Mouse (Mus musculus) granulocyte monocyte progenitor cell, adult 5-6 weeks (primary cell): ENCODE measurements around the gene Tob1. TPM values are rescaled to one million over a fixed set of nuclear protein-coding genes. Genes with fewer than 3 reads are reported as not detected.

Source experiments
- ATAC-seq: replicated peaks from 2 replicates; pipeline ENCODE4 v1.8.0; 2016; ENCODE audit warnings: mild to moderate bottlenecking, moderate TSS enrichment, inconsistent platforms; ENCODE audit not compliant: poor library complexity, severe bottlenecking
- total RNA-seq, 2 experiments: library from RNA; stranded (forward) in 1 of 2; stranded (reverse) in 1 of 2; fragments of 200-712, 200-1000 nt in 1 of 2; fragments of >200 nt in 1 of 2; fragmentation: Nextera tagmentation in 1 of 2; gene quantifications; 2 replicates each; pipeline ENCODE4 v1.2.3; 2014 to 2017

Gene Tob1
- total RNA-seq, 2 experiments from 2014 or later: 1.1 to 4.5 TPM

GRCm38 (mm10) chr11:94225985-94226384, 14.7 kb downstream of the Tob1 start:
- peak; percentile 93 for ATAC-seq

DNA sequence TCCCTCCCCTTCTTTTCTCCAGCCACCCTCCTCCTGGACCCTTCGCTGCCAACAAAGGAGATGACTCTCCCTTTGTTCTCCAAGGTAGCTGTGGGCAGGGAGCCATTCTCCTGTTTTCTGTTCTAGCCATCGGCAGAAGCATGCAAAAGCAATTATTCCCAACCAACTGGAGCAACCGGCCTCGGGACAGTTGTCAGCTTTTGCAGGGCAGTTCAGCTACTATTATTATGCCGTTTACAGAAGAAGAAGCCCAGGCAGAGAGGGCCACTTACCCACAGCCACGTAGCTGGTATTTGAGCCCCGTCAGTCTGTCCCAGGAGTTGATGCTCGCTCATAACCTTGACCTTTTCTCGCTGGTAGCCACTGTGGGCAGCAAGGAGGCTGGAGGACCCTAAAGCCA, 17.2 kb downstream of the Tob1 start:
- ATAC-seq: no peak

DNA sequence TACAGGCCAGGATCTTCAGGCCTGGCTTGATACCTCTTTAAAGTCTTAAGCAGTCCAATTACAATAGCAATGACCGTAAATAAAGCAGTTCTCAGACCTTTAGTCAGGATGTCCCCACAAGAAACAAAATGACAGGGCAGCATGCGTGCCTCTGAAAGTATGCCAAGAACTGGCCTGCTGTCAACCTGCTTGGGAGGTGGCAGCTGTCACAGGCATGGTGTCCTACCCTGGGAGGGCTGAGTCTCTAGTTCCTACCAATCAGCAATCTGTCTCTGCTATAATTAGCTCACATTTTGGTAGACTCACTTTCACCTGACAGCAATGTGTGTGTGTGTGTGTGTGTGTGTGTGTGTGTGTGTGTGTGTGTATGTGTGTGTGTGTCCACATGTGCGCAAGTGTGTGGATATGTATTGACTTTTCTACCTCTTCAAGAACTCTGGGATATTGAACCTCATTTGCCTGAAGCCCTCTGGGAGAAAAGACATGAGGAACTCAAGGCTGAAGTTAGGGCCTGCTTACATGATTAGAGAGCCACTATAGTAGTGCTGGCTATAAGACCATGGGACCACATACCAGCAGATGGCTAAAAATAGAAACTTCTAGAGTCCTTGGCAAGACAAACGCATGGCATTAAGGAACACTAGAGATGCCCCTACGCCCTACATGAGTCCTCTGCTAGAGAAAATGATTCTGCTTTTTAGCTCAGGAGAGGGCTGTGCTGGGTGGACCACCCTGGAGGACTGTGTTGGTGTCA, 18.1 kb downstream of the Tob1 start:
- ATAC-seq: no peak

DNA sequence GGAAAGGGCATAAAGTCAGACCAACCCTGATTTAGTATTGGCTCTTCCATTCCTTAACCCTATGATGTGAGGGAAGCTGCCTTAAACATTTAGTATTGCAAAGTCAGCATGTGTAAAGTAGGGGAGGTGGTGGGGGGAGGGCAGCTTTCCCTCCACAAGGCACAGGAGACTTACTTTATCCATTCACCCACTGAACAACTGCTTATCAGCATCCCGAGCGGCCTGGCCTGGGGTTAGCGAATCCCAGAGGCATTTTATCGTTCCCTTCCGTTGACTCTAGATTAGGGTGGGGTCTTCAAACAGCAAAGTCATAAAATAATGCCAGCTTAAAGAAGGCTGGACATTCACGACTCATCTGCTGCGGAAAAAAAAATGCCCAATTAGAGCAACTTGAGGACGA, 19.0 kb downstream of the Tob1 start:
- no peak for ATAC-seq

DNA sequence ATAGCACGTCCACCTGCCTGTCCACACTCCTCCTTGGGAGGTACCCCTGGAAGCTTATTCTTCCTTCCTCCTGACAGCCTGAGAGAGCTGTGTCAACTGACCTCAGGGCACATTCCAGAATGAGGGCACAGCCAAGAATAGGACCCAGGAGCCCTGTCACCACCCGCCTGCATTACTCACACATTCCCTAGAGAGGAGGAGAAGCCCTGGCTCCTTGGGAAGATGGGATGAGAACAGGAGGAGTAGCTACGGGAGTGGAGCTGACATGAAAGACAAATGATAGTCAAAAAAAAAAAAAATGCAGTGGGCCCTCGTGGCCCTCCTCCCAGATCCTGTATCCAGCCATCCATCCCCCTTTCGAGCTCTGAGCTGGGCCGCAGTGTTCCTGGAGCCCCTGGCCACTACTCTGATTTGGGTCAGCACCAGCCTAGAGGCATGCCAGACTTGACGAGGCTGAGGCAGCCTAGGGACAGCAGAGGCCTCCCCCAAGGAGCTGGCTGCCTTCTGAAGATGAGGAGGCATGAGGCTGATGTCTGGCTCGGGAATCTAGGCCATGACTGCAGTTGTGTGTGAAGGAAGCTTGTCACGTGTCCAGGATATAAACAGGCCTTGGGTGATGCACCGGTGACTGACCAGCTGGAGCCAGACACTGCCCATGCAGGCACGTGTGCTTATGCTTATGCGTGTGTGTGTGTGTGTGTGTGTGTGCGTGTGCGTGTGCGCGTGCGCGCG, 20.7 kb downstream of the Tob1 start:
- no peak for ATAC-seq

GRCm38 (mm10) chr11:94233405-94233804, 22.2 kb downstream of the Tob1 start:
- no peak for ATAC-seq

DNA sequence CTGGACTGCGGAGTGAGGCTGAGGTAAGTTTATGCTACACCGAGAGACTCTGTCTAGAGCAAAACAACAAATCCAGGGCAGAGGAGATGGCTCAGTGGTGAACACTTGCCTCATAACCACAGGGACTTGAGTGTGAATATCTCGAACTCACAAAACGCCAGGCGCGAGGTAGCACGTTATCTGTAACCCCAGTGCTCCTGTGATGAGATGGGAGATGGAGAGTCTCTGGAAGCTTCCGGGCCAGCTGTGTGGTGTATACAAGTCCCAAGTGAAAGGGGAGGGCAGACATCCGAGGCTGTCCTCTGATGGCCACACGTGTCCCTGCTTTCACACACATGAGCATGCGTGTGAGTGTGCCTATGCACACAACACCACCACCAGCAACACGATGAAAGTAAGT, 23.1 kb downstream of the Tob1 start:
- ATAC-seq: no peak

DNA sequence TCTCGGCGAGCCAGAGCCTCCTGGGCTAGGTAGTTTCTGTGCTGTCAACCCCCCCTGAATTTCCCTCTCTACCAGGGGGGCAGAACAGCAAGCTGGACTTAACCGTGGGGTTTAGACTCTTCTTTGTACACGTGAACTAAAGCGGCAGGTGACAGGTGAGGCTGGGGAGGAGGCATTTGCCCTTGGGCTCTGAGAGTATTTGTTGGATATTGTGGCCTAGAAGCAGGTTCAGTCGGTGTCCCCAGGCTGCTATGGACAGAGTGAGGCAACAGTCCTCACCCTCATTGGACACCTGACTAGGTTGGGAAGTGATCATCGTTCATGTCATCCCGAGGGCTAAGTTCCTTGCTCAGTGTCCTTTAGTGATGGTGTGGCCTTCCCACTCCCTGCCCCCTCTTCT, 23.6 kb downstream of the Tob1 start:
- ATAC-seq: no peak

DNA sequence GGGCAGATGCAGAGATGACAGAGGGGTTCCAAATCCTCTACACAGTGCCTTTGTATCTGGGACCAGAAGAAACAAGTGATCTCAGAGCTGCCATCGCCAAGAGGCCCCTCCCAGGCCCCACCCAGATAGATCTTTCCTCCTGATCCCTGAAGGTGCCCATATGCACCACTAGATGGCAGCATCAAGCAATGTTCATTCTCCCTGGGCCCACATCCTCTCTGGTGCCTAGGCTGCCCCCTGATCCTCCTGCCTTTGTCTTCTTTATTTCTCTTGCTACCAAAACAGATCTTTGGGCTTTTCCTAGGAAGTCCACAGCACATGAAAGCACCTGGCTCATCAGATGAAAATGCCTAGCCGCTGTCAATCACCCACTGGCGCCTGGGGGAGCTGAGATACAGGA, 24.8 kb downstream of the Tob1 start:
- peak; percentile 93 for ATAC-seq

DNA sequence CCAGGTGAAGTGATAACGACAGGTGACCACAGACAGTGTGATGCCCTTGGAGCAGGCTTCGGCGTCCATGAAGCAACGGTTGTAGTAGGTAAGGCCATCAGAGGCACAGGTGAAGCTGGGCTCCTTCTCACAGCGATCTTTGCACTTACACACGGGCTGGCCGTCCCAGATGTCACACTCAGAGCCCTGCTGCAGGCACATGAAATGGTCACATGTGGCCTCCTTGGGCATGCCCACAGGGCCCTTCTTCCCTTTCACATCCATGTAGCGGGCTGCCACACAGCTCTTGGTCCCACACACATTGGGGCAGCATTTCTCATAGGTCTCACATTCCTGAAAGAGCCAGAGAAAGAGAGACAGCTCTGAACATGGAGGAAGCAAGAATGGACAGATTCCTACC, 27.5 kb downstream of the Tob1 start:
- ATAC-seq: no peak

GRCm38 (mm10) chr11:94239706-94240105, 28.5 kb downstream of the Tob1 start:
- no peak for ATAC-seq

GRCm38 (mm10) chr11:94242760-94243421, 31.6 kb downstream of the Tob1 start:
- peak; percentile 71 for ATAC-seq

DNA sequence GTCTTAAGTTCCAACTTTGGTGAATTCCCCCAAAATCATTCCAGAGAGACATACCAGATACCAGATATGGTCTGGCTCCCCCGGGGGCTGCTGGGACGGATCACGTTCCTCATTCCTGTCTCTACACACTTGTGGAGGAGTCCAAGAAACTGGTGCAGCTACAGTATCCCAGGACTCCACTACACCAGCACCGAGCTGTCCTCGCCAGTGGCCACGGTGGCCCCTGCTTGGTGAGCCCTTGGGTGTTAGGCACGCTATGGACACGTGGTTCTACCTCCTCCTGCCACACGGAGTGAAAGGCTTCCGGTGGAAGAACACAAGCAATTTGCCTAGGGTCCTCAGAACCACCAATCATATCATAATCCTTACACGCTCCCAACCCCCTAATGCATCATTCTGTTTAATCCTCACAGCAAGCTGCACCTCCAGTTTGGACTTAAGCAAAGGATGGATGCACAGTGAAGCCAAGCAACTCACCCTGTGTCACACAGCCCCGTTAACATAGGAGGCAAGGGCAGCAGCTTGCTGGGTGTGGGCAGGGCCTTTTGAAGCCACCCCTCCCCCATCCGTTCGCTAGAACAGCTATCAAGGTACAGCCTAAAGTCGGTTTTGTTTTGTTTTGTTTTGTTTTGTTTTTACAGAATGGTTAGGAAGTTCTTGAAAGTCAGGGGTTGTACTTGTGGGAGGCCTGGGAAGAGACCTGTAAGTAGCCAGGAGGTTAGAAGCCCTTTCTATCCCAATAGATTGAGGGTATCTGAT, 32.3 kb downstream of the Tob1 start:
- ATAC-seq: peak; percentile 42

DNA sequence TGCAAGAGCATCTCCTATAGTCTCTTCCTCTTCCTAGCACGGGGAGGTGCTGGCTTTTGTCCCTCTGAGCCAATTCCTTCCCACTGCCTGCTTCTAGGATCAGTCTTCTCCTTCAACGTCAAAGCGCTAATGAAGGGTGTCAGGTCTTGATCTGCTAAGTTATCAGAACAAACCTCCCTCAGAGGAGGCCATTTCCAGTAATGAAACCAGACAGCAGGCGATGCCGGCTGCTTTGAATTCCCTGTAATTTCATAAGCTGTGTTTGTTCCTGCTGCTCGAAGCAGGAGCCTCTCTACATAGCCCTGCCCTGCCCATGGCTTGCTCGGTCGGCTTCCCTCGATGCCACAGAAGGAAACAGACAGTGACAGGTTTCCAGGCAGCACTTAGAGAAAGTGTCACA, 33.1 kb downstream of the Tob1 start:
- ATAC-seq: no peak

- ATAC-seq: no peak
These were observed 34.9 kb downstream of the Tob1 start, which contains the start of gene Wfikkn2 for GRCm38 (mm10) chr11:94245955-94246788. TSS of gene Wfikkn2 (minus strand) at chr11:94246005.

DNA sequence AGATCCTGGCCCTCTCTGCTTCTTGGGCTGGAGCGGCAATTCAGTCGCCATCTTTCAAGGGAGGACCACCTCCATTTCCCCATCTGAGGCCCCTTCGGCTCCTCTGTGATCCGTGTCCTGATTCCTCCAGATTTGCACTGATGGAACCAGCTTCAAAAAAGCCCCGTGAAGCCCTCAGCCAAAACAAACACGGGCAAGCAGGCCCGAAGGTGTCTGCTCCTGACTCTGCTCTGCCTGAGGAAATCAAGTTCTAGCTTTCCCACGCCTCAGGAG, 35.5 kb downstream of the Tob1 start:
- ATAC-seq: no peak

DNA sequence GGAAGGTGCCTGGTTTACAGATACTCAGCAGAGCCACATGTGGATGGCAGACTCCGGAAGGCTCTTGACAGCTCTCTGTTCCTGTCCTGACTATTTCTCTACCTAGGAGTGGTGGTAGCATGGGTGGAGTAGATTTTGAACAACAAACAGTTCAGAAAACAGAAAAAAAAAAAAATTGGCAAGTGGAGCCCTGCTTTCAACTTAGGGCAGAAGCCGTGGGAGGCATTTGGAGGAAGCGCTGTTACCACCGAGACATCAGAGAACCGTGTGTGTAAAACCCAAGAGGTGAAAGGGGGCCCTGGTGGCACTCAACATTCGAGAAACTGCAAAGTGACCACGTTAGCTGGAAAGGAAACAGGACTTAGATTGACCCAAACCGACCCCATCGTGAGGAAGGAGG, 41.9 kb downstream of the Tob1 start:
- no peak for ATAC-seq

GRCm38 (mm10) chr11:94253691-94254090, 42.4 kb downstream of the Tob1 start:
- ATAC-seq: peak; percentile 25; the same call in 1 of the 2 replicates

DNA sequence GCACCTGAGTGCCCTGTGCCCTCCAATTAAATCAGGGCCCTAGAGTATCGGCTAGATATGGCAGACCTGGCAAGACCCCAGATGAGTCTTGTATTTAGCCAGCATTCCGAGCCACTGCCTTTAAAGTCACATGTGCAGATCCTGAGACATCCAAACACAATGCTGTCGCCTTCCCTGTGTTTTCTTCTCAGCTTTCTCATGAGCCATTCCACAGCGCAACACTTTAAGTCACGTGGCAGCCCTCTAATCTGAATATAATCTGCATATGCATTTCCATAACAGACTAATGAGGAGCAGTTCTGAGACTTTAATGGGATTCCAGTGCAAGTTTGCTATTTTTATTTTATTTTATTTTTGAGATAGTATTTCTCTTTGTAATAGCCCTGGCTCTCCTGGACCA, 44.5 kb downstream of the Tob1 start:
- ATAC-seq: no peak

DNA sequence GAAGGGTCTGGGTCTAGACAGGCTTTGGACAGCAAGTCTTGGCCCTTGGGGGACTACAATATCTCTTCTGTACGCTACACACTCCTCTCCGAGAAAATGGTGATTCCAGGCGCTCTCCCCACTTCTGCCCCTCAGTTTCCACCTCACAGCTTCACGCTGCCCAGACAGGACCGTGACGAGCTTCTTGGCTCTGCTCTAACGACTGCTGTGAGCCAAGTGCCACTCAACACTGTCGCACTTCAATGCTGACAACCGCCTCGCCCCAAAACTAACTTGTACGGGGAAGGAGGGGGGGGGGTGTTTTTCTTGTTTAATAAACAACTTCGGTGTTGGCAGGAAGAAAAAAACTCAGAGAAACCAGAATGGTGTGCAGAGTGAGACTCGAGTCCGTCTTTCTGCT, 46.7 kb downstream of the Tob1 start:
- ATAC-seq: no peak
